Mouse (Mus musculus) heart, postnatal 0 days (tissue): ENCODE data around the gene Nfib.

Experiments used
- CTCF ChIP-seq: IDR thresholded peaks from 2 replicates; pipeline ENCODE4 v1.5.1; 2016; ENCODE audit warnings: antibody characterized with exemption, control low read depth, low read depth
- EP300 ChIP-seq: IDR thresholded peaks from 2 replicates; pipeline ENCODE4 v1.6.1; 2016; ENCODE audit warnings: antibody characterized with exemption, low read depth

DNA sequence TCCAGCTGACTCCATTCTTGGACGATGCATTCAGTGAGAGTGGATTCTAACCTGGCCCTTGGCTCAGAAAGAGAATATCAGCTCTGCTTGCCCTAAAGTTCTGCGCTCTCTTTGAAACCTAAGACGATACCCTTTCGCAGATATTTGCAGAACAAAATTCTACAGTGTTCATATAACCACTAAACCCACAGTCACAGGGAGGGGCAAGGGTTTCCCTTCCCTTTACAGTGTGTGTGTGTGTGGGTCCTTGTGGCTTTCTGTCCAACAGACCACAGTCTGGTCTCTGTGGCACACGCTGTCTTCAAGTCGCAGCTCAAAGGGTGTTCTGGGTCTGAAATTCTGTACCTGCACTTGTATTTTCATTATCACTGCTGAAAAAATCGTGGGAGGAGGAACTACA is 416.0 kb downstream of the Nfib start:
- no peak for TF ChIP-seq CTCF
- TF ChIP-seq EP300: no peak
